7 mouse cellular contexts compared by ENCODE assay signal in genomic region chr7:142663931-142664421, GRCm38 (mm10). TPM values are rescaled to one million over a fixed set of nuclear protein-coding genes. Genes with fewer than 3 reads are reported as not detected.
DNase-seq lines count a peak whose midpoint lies in the region; ATAC-seq and TF ChIP-seq lines count a peak whose summit lies in the region.

No protein-coding gene starts in this region.

- no peak overlapping the region for H3K27ac ChIP-seq in testis, adult 2 months (ENCODE audit: control insufficient read depth, insufficient read depth, low read depth, low read length)
- H3K27ac ChIP-seq in limb, embryonic 14.5 days (replicated peaks; ENCODE audit: low read depth, low read length), result peak overlapping the region; percentile 96
- peak overlapping the region; percentile 24; the same call in 1 of the 2 replicates for H3K27ac ChIP-seq in stomach, embryonic 16.5 days (ENCODE audit: low read length)

- no peak for TF ChIP-seq POLR2A in testis, adult 2 months (IDR thresholded peaks at IDR 0.05; ENCODE audit: control insufficient read depth, low read depth, low read length)
- TF ChIP-seq POLR2A in limb, embryonic 14.5 days (IDR thresholded peaks at IDR 0.05; ENCODE audit: borderline replicate concordance, extremely low read depth, insufficient read depth, insufficient read length), result no peak

- no peak for DNase-seq in testis, postnatal 10 days (ENCODE audit: low spot score)
- no peak for DNase-seq in limb, embryonic 14.5 days (ENCODE audit: low spot score)
- DNase-seq in right cerebral cortex, adult 2 months (ENCODE audit: low spot score in 2 of 2), result no peak

- WGBS in limb, embryonic 14.5 days, result under 1% methylated on average over 43 of the region's 53 CpGs
- WGBS in stomach, embryonic 16.5 days, result 1% methylated on average over 53 of the region's 53 CpGs

- ATAC-seq in granulocyte monocyte progenitor cell, adult 5-6 weeks (replicated peaks; ENCODE audit: poor library complexity, severe bottlenecking), result peak; percentile 29
- ATAC-seq in limb, embryonic 14.5 days (ENCODE audit: low FRiP score, low read depth), result no peak
- ATAC-seq in stomach, embryonic 16.5 days (ENCODE audit: insufficient read depth, low FRiP score), result no peak
- ATAC-seq in monocyte, adult 5-6 weeks (replicated peaks; ENCODE audit: insufficient number of reproducible peaks, low FRiP score, low TSS enrichment, poor library complexity, severe bottlenecking), result no peak

- H3K27me3 ChIP-seq in testis, adult 2 months (ENCODE audit: control insufficient read depth, insufficient read depth, low read length), result peaks cover 2% of the 10 kb centered on the region; the same call in 1 of the 2 replicates
- peaks cover 56% of the 10 kb centered on the region for H3K27me3 ChIP-seq in limb, embryonic 14.5 days (ENCODE audit: control insufficient read depth, insufficient read depth, low read length)
- H3K27me3 ChIP-seq in stomach, embryonic 16.5 days (ENCODE audit: control insufficient read depth, insufficient read depth, low read length), result peaks cover 66% of the 10 kb centered on the region

- peak overlapping the region; percentile 67 for H3K4me2 ChIP-seq in limb, embryonic 14.5 days (replicated peaks; ENCODE audit: low read depth, low read length, severe bottlenecking)
- H3K4me2 ChIP-seq in stomach, embryonic 16.5 days (ENCODE audit: low read depth, low read length), result peak overlapping the region; percentile 62

- peaks cover 9% of the 10 kb centered on the region for H3K4me1 ChIP-seq in testis, adult 2 months (ENCODE audit: control insufficient read depth, insufficient read depth, low read length)
- H3K4me1 ChIP-seq in limb, embryonic 14.5 days (ENCODE audit: control insufficient read depth, insufficient read depth, low read length), result peaks cover 3% of the 10 kb centered on the region; the same call in 1 of the 2 replicates
- no peaks in the 10 kb centered on the region; the same call in 1 of the 2 replicates for H3K4me1 ChIP-seq in stomach, embryonic 16.5 days (ENCODE audit: control insufficient read depth, insufficient read depth, low read length)

- no peaks in the 10 kb centered on the region for H3K36me3 ChIP-seq in testis, adult 2 months (ENCODE audit: control insufficient read depth, insufficient read depth, low read length)
- peaks cover 22% of the 10 kb centered on the region for H3K36me3 ChIP-seq in limb, embryonic 14.5 days (ENCODE audit: control insufficient read depth, insufficient read depth, low read length)
- peaks cover 4% of the 10 kb centered on the region; the same call in 1 of the 2 replicates for H3K36me3 ChIP-seq in stomach, embryonic 16.5 days (ENCODE audit: control insufficient read depth, insufficient read depth, low read length)

- peaks cover under 1% of the 10 kb centered on the region; the same call in 1 of the 2 replicates for H3K9me3 ChIP-seq in limb, embryonic 14.5 days (ENCODE audit: control insufficient read depth, low read length)
- 0 out of 2 replicates have a peak, but pooled peaks cover under 1% of the 10 kb centered on the region for H3K9me3 ChIP-seq in stomach, embryonic 16.5 days (replicated peaks; ENCODE audit: control insufficient read depth, low read length)

- peak overlapping the region; percentile 96 for H3K9ac ChIP-seq in limb, embryonic 14.5 days (ENCODE audit: low read depth, low read length, severe bottlenecking)
- peak overlapping the region; percentile 73 for H3K9ac ChIP-seq in stomach, embryonic 16.5 days (ENCODE audit: low read length)

- TF ChIP-seq CTCF in testis, adult 2 months (IDR thresholded peaks at IDR 0.05; ENCODE audit: control insufficient read depth, insufficient read depth, insufficient replicate concordance, low read depth, low read length), result no peak

- peak overlapping the region; percentile 35; the same call in 1 of the 2 replicates for H3K4me3 ChIP-seq in testis, adult 2 months (ENCODE audit: control insufficient read depth, low read depth, low read length)
- peak overlapping the region; percentile 71 for H3K4me3 ChIP-seq in limb, embryonic 14.5 days (replicated peaks; ENCODE audit: low read length)
- peak overlapping the region; percentile 48 for H3K4me3 ChIP-seq in stomach, embryonic 16.5 days (replicated peaks; ENCODE audit: low read length)

RNA-seq across cellular contexts. Expression of gene Igf2, which starts 2.6 kb away (rescaled TPM):
- 6.9 and 10.7 TPM in 2 replicates for polyA plus RNA-seq in testis, adult 2 months (2012; rRNA removed)
- total RNA-seq in granulocyte monocyte progenitor cell, adult 5-6 weeks (2014; fragmentation: Nextera tagmentation), result not detected in 2 replicates
- 2.5 TPM in 1 of 2 replicates, not detected in the other for total RNA-seq in granulocyte monocyte progenitor cell, adult 5-6 weeks (2017)
- polyA plus RNA-seq in limb, embryonic 14.5 days (2012; rRNA removed), result 4,240 and 5,416 TPM in 2 replicates
- 1,472 and 1,504 TPM in 2 replicates for polyA plus RNA-seq in limb, embryonic 14.5 days (2014; fragmentation: Nextera tagmentation; extraction: Ambion mirVana)
- 669 and 788 TPM in 2 replicates for polyA plus RNA-seq in stomach, embryonic 16.5 days (2015; fragmentation: Nextera tagmentation; extraction: Ambion mirVana)
- total RNA-seq in monocyte, adult 5-6 weeks (2017), result 0.21 TPM in 1 of 3 replicates, not detected in the others

RNA-seq across cellular contexts. Expression of gene Gm49394, which starts 5.8 kb away (rescaled TPM):
- 0.11 and 0.21 TPM in 2 replicates for polyA plus RNA-seq in testis, adult 2 months (2012; rRNA removed)
- not detected in 2 replicates for total RNA-seq in granulocyte monocyte progenitor cell, adult 5-6 weeks (2014; fragmentation: Nextera tagmentation)
- not detected in 2 replicates for total RNA-seq in granulocyte monocyte progenitor cell, adult 5-6 weeks (2017)
- polyA plus RNA-seq in limb, embryonic 14.5 days (2012; rRNA removed), result 1.4 and 2.8 TPM in 2 replicates
- polyA plus RNA-seq in limb, embryonic 14.5 days (2014; fragmentation: Nextera tagmentation; extraction: Ambion mirVana), result 0.19 and 0.41 TPM in 2 replicates
- polyA plus RNA-seq in stomach, embryonic 16.5 days (2015; fragmentation: Nextera tagmentation; extraction: Ambion mirVana), result 0.09 TPM in 1 of 2 replicates, not detected in the other
- not detected in 3 replicates for total RNA-seq in monocyte, adult 5-6 weeks (2017)

Comparison
In these comparisons a context has a peak if more than half of its experiments do, and no peak if none do; other contexts are left out.
1. RNA of gene Igf2, which starts 2.6 kb away (polyA plus RNA-seq): 1,472 to 5,416 TPM in limb, embryonic 14.5 days and 669 to 788 TPM in stomach, embryonic 16.5 days; 6.9 to 10.7 TPM in testis, adult 2 months; every median in the first group is over 10 times any median in the second.
2. Peak in every context shown above with its lines, with median percentiles within 50 percentile points of each other: H3K4me3 ChIP-seq.